Mouse (Mus musculus): Measurements from ENCODE around the gene Ntsr2. TPM values are rescaled to one million over a fixed set of nuclear protein-coding genes. Genes with fewer than 3 reads are reported as not detected.
"Not testable (repeated sequence)": the region's sequence is repeated elsewhere in the genome, so short reads cannot be mapped to it uniquely, and the experiment has no call there.

Gene Ntsr2
- polyA plus RNA-seq, 1 experiment from 2014 or later, result 8.4 TPM

GRCm38 (mm10) chr12:16665022-16665421, 11.8 kb downstream of the Ntsr2 start:
- no peak overlapping the region for H3K27ac ChIP-seq (ENCODE audit: low read depth, low read length)
- no peak overlapping the region for H3K4me3 ChIP-seq (ENCODE audit: low read length)
- WGBS, result no CpG with 5 or more reads among the region's 2 CpGs
- H3K4me2 ChIP-seq (ENCODE audit: low read length), result no peak overlapping the region
- no peaks in the 10 kb centered on the region for H3K36me3 ChIP-seq (ENCODE audit: control insufficient read depth, insufficient read depth, low read length)
- H3K4me1 ChIP-seq (ENCODE audit: control insufficient read depth, insufficient read depth, low read depth, low read length), result no peaks in the 10 kb centered on the region
- no peaks in the 10 kb centered on the region for H3K27me3 ChIP-seq (replicated peaks; ENCODE audit: control insufficient read depth, insufficient read depth, low read length)
- no peak overlapping the region for H3K9ac ChIP-seq (ENCODE audit: low read depth, low read length)
- ATAC-seq, result 0 out of 2 replicates have a peak, but pooled peaks have one; percentile 37
- no peaks in the 10 kb centered on the region for H3K9me3 ChIP-seq (ENCODE audit: control insufficient read depth, low read length)

DNA sequence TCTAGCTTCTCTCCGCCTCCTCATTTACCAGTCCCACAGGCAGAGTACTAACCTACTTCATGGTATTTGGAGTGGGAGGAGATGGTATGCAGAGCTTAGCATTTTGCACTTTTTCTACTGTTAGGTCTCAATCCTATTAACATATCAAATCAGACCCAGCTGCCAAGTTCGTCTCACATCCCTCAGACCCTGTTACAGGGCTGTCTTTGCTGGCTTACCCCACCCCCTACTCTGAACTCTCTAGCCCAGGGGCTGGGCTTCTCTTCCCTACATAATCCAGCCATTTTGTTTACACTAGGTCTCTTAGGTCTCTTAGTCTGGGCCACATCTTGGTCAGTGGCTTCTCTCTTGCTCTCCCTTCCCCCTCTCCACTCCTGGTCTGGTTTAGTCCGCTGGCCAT, 16.0 kb downstream of the Ntsr2 start:
- H3K4me1 ChIP-seq (ENCODE audit: control insufficient read depth, insufficient read depth, low read depth, low read length), result no peaks in the 10 kb centered on the region
- no peak overlapping the region for H3K4me2 ChIP-seq (ENCODE audit: low read length)
- no peaks in the 10 kb centered on the region for H3K27me3 ChIP-seq (replicated peaks; ENCODE audit: control insufficient read depth, insufficient read depth, low read length)
- ATAC-seq, result no peak
- H3K4me3 ChIP-seq (ENCODE audit: low read length), result no peak overlapping the region
- H3K9ac ChIP-seq (ENCODE audit: low read depth, low read length), result no peak overlapping the region
- H3K9me3 ChIP-seq (ENCODE audit: control insufficient read depth, low read length), result no peaks in the 10 kb centered on the region
- H3K27ac ChIP-seq (ENCODE audit: low read depth, low read length), result no peak overlapping the region
- WGBS, result 71% methylated on average over 3 of the region's 3 CpGs
- no peaks in the 10 kb centered on the region for H3K36me3 ChIP-seq (ENCODE audit: control insufficient read depth, insufficient read depth, low read length)

GRCm38 (mm10) chr12:16672246-16672645, 19.1 kb downstream of the Ntsr2 start:
- no peak for ATAC-seq
- Histone ChIP-seq H3K4me3 (ENCODE audit: low read length) (no peak overlapping the region), H3K27me3 (replicated peaks; ENCODE audit: control insufficient read depth, insufficient read depth, low read length) (no peaks in the 10 kb centered on the region), H3K27ac (ENCODE audit: low read depth, low read length) (no peak overlapping the region), H3K36me3 (ENCODE audit: control insufficient read depth, insufficient read depth, low read length) (no peaks in the 10 kb centered on the region), H3K4me1 (ENCODE audit: control insufficient read depth, insufficient read depth, low read depth, low read length) (no peaks in the 10 kb centered on the region), H3K9me3 (ENCODE audit: control insufficient read depth, low read length) (no peaks in the 10 kb centered on the region), H3K9ac (ENCODE audit: low read depth, low read length) (no peak overlapping the region), H3K4me2 (ENCODE audit: low read length) (no peak overlapping the region)
- 92% methylated on average over 10 of the region's 10 CpGs for WGBS

DNA sequence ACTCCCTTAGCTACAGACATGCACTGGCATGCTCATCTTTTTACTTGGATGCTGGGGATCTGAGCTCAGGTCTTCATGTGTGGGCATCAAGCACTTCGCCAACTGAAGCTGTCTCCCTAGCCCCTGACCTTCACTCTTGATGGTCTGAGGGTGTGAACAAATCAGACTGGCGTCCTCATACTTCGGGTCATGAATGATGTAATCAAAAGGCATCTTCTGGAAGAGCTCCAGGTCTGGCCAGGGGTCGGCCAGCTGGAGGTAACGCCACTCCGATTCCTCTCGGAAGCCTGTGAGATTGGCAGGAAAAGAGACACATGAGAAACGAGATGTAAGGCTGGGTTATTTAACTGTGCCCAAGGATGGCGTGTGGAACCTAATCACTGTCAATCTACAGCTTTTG, 37.4 kb downstream of the Ntsr2 start:
- no peak overlapping the region for H3K27ac ChIP-seq (ENCODE audit: low read depth, low read length)
- H3K4me2 ChIP-seq (ENCODE audit: low read length), result no peak overlapping the region
- no peak overlapping the region for H3K4me3 ChIP-seq (ENCODE audit: low read length)
- no peak for ATAC-seq
- WGBS, result 88% methylated on average over 9 of the region's 9 CpGs
- no peak overlapping the region for H3K9ac ChIP-seq (ENCODE audit: low read depth, low read length)
- no peaks in the 10 kb centered on the region for H3K36me3 ChIP-seq (ENCODE audit: control insufficient read depth, insufficient read depth, low read length)
- no peaks in the 10 kb centered on the region for H3K27me3 ChIP-seq (replicated peaks; ENCODE audit: control insufficient read depth, insufficient read depth, low read length)
- H3K9me3 ChIP-seq (ENCODE audit: control insufficient read depth, low read length), result no peaks in the 10 kb centered on the region
- H3K4me1 ChIP-seq (ENCODE audit: control insufficient read depth, insufficient read depth, low read depth, low read length), result no peaks in the 10 kb centered on the region

DNA sequence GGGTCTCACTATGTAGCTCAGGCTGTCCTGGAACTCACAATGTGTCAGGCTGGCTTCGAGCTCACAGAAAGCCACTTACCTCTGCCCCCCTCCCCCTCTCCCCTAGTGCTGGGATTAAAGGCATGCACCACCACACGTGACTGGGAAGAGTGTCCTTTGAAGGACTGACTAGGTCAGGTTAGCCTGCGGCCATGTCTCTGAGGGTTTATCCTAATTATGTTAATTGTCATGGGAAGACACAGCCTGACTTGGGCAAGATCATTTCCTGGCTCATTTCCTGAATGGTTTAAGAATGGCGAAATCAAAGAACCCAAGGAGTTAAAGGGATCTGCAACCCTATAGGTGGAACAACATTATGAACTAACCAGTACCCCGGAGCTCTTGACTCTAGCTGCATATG, 41.6 kb downstream of the Ntsr2 start:
- Histone ChIP-seq H3K9me3 (ENCODE audit: control insufficient read depth, low read length) (no peaks in the 10 kb centered on the region), H3K36me3 (ENCODE audit: control insufficient read depth, insufficient read depth, low read length) (no peaks in the 10 kb centered on the region), H3K4me1 (ENCODE audit: control insufficient read depth, insufficient read depth, low read depth, low read length) (no peaks in the 10 kb centered on the region), H3K4me2 (ENCODE audit: low read length) (no peak overlapping the region), H3K27me3 (replicated peaks; ENCODE audit: control insufficient read depth, insufficient read depth, low read length) (no peaks in the 10 kb centered on the region), H3K27ac (ENCODE audit: low read depth, low read length) (no peak overlapping the region), H3K9ac (ENCODE audit: low read depth, low read length) (no peak overlapping the region), H3K4me3 (ENCODE audit: low read length) (no peak overlapping the region)
- no peak for ATAC-seq
- WGBS, result 82% methylated on average over 5 of the region's 5 CpGs

GRCm38 (mm10) chr12:16695252-16695651, 42.1 kb downstream of the Ntsr2 start:
- not testable (repeated sequence) for H3K9me3 ChIP-seq (ENCODE audit: control insufficient read depth, low read length); ATAC-seq; H3K27me3 ChIP-seq (replicated peaks; ENCODE audit: control insufficient read depth, insufficient read depth, low read length); H3K4me1 ChIP-seq (ENCODE audit: control insufficient read depth, insufficient read depth, low read depth, low read length); H3K36me3 ChIP-seq (ENCODE audit: control insufficient read depth, insufficient read depth, low read length); H3K9ac ChIP-seq (ENCODE audit: low read depth, low read length); H3K4me2 ChIP-seq (ENCODE audit: low read length); H3K4me3 ChIP-seq (ENCODE audit: low read length); H3K27ac ChIP-seq (ENCODE audit: low read depth, low read length)
- 95% methylated on average over 7 of the region's 8 CpGs for WGBS

DNA sequence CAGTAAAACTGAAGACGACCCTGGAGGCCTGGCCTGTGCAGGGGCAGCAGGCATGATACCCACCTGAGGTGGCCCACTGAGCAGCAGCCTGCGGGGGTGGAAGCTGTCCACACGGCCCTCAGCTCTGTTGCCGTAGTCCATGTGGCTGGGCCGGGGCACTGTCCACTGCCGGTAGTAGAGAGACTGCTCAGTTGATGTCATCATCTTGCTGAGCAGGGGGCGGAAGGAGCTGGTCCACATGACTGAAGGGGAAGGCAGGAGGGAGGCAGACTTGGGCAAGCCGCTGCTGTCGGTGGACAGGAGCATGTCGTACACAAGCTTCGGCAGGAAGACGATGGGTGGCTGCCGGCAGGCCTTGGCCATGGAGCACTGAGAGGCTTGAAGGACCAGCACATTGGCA, 43.0 kb downstream of the Ntsr2 start:
- Histone ChIP-seq H3K4me2 (ENCODE audit: low read length) (no peak overlapping the region), H3K27me3 (replicated peaks; ENCODE audit: control insufficient read depth, insufficient read depth, low read length) (no peaks in the 10 kb centered on the region), H3K4me3 (ENCODE audit: low read length) (no peak overlapping the region), H3K36me3 (ENCODE audit: control insufficient read depth, insufficient read depth, low read length) (no peaks in the 10 kb centered on the region), H3K27ac (ENCODE audit: low read depth, low read length) (no peak overlapping the region), H3K9me3 (ENCODE audit: control insufficient read depth, low read length) (no peaks in the 10 kb centered on the region), H3K4me1 (ENCODE audit: control insufficient read depth, insufficient read depth, low read depth, low read length) (no peaks in the 10 kb centered on the region), H3K9ac (ENCODE audit: low read depth, low read length) (no peak overlapping the region)
- ATAC-seq, result no peak
- WGBS, result 91% methylated on average over 13 of the region's 13 CpGs

DNA sequence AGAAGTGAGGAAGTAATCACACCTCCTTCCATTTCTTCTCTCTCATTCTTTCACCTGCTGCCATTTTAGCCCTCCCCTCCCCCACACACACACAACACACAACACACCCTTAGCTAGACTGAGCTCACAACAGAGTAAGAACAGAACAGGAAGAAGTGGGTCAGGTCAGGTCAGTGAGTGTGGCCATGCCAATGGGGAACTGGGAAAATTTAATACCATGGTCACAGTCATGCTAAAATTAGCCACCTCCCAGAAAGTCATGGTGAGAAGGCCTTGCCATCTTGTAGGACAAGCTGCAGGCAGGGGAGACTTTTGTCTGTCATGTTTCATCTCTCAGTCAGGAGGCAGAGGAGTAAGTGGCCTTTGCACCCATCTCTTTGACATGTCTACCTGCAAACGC, 45.5 kb downstream of the Ntsr2 start:
- Histone ChIP-seq H3K4me3 (ENCODE audit: low read length) (no peak overlapping the region), H3K4me1 (ENCODE audit: control insufficient read depth, insufficient read depth, low read depth, low read length) (no peaks in the 10 kb centered on the region), H3K9me3 (ENCODE audit: control insufficient read depth, low read length) (no peaks in the 10 kb centered on the region), H3K4me2 (ENCODE audit: low read length) (no peak overlapping the region), H3K36me3 (ENCODE audit: control insufficient read depth, insufficient read depth, low read length) (no peaks in the 10 kb centered on the region), H3K9ac (ENCODE audit: low read depth, low read length) (no peak overlapping the region), H3K27me3 (replicated peaks; ENCODE audit: control insufficient read depth, insufficient read depth, low read length) (no peaks in the 10 kb centered on the region), H3K27ac (ENCODE audit: low read depth, low read length) (no peak overlapping the region)
- WGBS, result 90% methylated on average over 1 of the region's 1 CpGs
- no peak for ATAC-seq
